Mouse (Mus musculus): ENCODE data around the gene Spp2.

DNA sequence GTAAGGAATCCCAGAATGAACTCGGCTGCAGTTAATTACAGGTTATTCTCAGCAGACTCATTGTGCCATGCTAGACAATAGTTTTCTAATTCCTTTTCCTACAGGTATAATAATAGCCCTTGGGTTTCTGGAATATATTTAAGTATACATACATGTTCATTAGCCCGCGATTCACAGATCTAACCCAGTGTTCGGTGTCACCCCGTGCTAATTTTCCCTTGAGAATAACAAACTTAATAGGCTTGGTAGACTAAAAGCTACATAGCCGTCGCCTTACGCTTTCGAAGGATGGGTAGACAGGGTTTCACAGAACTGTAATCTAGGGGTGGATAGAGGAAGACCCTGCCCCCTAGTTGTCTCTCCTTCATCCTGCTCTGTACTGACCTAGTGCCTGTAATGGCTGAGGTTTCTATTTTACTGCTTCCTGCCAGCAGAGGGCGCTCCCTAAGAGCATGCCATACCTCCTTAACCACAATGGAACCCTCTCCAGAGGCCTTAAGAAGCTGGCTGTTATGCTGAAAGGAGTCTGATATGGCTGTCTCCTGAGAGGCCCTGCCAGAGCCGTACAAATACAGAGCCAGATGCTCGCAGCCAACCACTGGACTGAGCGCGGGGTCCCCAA lies 49.8 kb downstream of the Spp2 start:
- TF ChIP-seq CTCF (IDR thresholded peaks at IDR 0.05) (peak; percentile 91), POLR2A (IDR thresholded peaks at IDR 0.05; ENCODE audit: insufficient read depth, low read depth, low read length) (no peak), EP300 (IDR thresholded peaks at IDR 0.05; ENCODE audit: insufficient read depth, low read depth, low read length) (no peak)

Data from heart, adult 2 months (tissue).